Mouse (Mus musculus) T-helper 1 cell (primary cell): Measurements from ENCODE around the gene Mier2.

Source experiments
- in situ Hi-C: fragments of 300-600 bp; cut with MboI, MseI; formaldehyde crosslinking; loops from one replicate; pipeline ENCODE4 v1.15.1; 2025; ENCODE audit warnings: high pct_unique_total_duplicates

Gene Mier2

DNA sequence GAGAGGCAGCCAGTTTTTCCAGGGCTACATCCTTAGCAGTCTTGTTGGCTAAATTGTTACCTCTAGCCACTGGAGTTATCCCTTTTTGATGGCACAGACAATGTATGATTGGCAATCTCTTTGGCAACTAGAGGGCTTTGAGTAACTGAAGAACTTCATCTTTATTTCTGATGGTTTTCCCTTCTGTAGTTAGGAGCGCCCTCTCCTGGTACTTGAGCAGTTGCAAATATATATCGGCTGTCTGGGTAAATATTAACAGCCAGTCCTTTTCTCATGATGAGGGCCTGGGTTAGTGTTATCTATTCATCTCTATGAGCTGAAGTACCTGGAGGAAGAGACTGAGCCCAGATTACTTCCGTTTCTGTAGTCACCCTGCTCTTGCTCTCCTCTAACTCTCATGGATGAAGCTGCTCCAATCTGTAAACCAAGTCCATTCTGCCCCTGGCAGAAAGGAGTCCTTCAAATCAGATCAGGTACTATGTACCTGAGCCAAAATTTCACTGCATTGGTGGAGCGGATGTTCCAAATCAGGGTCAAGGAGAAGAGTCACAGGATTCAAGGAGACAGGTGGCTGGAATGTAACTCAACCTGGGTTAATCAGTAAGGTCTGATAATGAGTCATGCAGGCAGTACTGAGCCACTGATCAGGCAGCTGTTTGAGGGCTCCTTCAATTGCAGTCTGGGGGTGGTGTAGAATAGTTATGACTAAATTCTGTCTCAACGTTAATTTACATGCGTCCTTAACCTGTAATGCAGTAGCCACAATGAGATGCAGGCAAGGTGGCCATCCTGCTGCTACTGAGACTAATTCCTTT is 52.0 kb downstream of the Mier2 start:
- in situ Hi-C loops: no loop called here

DNA sequence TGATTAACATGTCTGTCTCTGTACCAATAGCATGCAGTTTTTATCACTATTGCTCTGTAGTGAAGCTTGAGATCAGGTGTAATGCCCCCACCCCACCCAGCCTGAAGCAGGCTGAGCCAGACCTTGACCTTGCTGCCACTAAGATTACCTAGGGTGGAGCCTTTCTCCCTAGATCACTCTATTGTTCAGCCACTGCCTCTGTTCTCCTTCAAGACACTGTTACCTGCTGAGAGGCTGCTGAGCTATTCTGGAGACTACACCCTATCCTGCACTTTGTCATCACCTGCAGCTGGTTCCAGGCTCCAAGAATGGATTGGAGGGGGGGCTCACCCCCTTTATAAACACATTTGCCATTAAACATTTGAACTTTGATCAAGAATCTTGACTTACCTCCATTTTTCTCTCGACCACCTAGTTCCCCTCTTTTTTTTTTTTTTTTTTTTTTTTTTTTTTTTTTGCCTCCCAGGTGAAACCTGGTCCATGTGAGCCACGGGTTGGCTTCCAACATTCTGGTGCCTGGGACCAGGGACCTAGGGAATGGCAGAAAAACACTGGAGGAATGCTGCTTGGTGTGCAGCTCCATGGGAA is 58.2 kb downstream of the Mier2 start:
- in situ Hi-C loops: no loop called here

- in situ Hi-C loops: no loop called here
Observed at GRCm38 (mm10) chr10:79495886-79496285, 59.1 kb downstream of the Mier2 start.
